Mouse (Mus musculus) spleen, postnatal 14 days (tissue): ENCODE results near the gene Ssc5d.
"Not testable (repeated sequence)": the region's sequence is repeated elsewhere in the genome, so short reads cannot be mapped to it uniquely, and the experiment has no call there.

Experiments
- DNase-seq, 2 experiments: peaks; one replicate each; pipeline ENCODE4 v3.0.0; 2021 to 2022; ENCODE audit warnings: low spot score in 2 of 2

Gene Ssc5d

DNA sequence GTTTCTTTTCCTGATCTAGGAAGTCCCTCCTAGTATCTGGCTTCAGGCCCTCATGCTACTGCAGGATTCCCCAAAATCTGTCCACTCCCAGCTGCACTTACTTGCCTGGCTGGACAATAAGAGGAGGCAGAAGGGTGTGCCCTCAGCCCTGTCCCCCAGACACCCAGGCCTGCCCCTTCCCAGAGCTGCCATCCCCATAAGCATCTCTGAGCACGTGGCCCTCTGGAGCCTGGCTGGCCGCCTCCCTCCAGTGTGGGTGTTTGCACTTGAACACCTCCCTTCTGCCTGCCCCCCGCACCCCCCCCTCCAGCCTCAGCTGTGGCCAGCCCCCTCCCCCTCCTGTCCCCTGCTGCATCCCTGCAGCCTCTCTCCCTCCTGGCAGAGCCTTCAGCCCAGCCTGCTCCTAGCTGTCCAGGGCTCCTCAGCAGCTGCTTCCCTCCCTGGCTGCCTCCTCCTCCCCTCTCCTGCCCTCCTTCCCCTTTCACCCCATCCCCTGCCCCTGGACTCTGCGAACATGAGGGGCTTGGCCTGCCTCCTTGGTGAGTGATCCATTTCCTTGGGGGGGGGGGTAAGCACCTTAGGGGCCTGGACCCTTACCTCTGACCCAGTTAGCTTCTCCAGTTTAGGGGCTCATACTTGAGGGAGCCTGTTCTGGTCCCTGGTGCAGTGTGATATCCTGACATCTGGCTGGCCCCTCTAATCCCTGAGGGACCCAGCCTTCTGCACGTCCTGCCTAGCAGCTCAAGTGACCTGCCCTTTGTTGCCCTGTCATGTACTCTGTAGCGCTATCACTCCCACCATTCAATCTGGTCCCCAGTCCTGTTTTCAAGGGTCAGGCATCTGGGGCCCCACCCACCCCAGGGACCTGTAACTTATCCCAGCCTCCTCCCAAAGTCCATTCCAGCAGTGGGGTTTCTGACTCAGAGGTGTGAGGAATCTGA lies at the start of gene Ssc5d:
TSS of gene Ssc5d (plus strand) at position 345 of the 941 bp plus-strand sequence.
- DNase-seq, result no peak

DNA sequence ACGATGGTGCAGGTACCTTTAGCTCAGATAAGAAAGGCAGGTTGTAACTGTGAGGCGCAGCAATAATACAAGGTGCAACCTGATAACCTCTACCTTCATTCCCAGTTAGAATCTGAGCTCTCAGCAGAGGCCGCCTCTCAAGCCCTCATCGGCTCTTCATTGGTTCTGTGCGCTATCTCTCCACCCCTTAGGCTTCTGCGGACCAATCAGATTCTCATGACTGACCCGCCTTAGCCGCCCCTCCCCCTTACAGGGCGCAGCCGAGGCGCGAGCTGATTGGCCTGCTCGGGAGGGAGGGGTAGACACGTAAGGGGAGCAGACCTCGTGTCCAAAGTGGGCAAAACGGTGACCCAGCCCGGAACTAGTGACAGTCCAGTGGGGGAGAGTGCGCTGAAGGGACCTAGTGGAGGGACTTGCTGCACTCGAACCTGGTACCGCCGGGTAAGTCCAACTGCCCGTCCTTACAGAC lies 48.8 kb upstream of the Ssc5d start, which contains the start of gene Isoc2a:
TSS of gene Isoc2a (plus strand) at position 401 of the 469 bp plus-strand sequence.
- DNase-seq, result peak; percentile 69 to 70

DNA sequence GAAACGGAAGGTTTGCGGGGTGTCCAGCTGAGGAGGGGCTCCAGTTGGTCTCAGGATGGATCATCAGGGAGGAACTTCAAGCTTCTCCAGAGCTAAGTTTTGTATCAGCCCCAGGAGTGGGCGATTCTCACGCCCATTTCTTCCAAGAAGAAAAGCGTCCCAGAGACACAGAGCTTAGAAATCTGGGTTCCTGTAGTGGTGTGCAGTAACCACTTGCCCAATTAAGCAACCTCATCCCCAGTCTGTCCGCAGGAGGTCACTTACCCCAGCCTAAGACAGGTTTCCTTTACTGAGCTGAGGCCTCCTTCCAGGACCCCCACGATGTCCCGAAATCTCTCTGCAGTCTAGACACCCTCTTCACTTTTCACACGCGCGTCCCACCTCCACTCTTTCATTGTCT lies 48.4 kb upstream of the Ssc5d start:
- DNase-seq, result no peak

DNA sequence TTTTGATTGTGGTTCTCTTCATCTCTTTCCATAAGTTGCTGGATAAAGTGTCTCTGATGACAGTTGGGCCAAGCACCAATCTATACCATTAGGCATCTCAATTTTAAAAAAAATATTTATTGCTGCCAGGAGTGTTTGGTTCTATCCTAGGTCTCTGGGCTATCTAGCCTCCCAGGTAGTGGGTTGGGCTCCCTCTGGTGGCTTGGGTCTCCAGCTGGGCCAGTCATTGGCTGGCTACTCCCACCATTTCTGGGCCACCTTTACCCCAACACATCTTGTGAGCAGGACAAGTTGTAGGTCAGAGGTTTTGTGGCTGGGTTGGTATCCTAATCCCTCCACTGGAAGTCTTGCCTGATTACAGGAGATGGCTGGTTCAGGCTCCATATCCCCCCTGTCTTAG lies 47.4 kb upstream of the Ssc5d start:
- DNase-seq, result no peak

DNA sequence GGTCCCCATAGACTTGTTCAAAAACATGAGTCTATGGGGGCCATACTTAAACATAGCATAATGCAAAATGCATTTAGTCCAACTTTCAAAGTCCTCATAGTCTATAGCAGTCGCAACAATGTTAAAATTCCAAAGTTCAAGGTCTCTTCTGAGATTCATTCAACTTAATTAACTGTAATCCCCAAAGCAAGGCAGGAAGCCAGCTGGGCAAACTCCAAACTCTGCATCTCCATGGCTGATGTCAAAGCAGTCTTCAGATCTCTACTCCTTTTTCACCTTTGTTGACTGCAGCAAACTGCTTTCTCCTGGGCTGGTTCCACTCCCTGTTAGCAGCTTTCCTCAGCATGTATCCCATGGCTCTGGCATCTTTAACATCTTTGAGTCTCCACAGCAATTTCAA lies 46.5 kb upstream of the Ssc5d start:
- not testable (repeated sequence) for DNase-seq

DNA sequence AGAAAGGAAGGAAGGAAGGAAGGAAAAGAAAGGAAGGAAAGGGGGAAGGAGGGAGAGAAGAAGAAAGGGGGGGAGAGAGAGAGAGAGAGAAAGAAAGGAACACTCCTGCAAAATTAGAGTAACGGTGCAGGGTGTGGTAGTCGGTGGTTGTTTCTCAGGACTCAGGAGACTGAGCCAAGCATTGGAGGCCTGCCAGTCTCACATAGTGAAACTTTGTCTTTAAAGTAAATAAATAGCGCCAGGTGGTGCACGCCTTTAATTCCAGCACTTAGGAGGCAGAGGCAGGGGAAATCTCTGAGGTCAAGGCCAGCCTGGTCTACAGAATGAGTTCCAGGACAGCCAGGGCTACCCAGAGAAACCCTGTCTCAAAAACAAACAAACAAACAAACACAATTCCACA lies 38.9 kb upstream of the Ssc5d start:
- no peak for DNase-seq

DNA sequence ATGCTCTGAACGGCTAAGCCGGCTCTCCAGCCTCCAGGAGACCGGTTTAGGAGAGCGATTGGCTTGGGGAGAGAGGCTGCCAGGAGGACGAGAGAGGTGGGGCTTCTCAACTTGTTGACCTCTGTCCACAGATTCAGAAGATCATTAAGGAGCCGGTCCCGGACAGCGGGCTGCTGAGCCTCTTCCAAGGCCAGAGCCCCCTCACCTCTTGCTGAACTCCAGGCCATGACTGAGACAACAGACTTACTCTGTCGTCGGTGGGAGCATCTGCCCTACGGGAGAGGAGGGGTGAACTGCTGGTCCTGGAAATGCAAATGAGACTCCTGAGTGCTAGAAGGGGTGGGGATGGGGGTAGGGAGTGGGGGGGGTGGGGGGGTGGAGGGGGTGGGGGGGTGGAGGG lies 30.4 kb upstream of the Ssc5d start:
- DNase-seq, result no peak

DNA sequence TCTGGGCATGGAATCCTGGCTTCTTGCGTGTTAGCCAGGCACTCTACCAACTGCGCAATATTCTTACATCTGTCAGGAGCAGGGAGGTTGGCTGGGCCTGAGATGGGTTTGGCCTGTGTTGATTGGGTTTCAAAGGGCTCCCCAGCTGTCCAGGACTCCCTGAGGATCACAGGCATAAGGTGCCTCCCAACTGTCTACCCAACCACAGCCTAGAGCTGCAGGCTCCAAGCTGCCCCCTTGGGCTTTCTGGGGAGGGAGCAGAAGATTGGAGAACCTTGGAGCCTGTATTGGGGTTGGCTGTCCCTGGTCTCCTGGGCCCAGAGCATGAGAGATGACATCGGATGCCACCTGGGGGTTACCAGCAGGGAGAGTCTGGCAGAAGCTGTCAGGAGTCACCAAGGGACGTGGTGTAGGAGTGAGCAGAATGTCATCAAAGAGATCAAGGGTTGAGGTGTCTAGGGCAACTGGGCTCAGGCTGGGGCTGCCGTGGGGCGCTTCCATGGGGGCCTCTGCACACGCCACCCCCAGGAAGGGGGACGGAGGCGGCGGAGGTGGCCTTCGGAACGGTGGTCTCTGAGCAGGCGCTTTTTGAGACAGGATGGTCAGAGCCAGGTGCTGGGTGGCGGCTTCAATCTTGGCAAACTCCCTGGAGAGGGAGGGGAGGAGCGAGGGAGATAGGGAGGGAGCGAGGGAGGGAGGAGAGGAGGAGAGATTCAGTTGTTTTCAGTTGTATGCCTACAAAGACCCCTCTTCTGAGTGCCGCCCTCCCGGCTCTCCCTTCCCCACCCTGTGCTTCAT lies 26.5 kb upstream of the Ssc5d start:
- DNase-seq, result no peak

DNA sequence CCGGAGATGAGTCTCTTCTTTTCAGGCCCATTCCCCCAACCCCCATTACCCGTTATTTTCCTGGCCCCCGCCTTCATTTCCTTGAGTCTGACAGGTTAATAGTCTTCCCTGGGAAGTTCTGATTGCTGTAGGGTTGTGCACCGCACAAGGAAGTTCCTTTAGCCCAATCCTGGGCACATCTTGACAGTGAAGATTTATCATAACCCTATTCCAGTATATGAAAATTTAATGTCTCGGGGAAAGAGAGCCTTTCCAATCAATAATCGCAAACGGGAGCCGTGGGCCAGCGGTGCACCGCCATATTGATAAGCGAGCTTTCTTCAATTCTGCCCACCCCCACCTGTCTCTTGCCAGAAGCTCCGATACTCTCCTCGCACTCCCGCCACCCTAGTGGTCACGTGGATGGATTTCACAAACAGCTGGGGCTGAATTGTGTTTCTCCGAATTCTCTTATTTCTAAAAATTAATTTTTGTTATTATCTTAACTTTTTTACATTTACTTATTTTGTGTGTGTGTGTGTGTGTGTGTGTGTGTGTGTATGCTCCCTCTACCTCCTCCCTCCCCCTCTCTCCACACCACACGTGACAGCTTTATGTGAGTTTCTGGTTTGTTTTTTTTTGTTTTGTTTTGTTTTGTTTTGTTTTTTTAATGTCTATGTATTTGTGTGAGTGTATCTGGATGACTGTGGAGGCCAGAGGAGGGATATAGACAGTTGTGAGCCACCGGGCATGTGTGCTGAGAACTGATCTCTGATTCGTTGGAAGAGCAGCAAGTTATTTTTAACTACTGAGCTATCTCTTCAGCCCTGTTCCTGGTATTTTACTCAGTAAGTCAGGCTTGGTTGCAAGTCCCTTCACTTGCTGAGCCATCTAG lies 25.7 kb upstream of the Ssc5d start:
- DNase-seq, result no peak

DNA sequence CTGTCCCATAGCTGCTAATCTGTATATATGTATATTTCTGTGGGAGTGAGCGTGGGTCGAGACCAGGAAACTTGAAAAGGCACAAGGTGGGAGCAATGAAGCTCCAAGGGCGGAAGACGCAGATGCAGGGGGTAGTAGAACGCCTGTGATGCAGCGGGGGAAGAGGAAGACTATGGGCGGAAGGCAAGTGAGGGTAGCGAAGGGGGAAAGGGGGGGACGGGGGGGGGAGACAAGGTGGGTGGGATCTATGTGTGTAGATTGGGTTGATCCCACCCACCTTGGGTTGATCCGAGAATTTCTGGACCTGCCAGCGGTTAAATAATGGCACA lies 25.1 kb upstream of the Ssc5d start:
- no peak for DNase-seq

DNA sequence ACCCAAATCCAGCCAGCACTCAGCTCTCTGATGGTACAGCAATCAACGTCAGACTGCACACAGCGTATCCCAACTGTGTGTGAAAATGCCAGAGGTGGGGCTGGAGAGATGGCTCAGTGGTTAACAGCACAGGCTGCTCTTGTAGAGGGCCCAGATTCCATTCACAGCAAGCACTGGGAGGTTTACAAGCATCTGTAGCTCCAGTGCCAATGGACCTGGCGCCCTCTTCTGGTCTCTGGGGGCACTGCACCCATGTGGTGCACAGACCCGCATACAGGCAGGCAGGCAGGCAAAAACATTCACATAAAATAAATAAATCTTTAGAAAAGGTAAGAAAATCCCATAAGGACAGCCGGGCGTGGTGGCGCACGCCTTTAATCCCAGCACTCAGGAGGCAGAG lies 24.4 kb upstream of the Ssc5d start:
- peak in 1 of 2 experiments; percentile 44 for DNase-seq

DNA sequence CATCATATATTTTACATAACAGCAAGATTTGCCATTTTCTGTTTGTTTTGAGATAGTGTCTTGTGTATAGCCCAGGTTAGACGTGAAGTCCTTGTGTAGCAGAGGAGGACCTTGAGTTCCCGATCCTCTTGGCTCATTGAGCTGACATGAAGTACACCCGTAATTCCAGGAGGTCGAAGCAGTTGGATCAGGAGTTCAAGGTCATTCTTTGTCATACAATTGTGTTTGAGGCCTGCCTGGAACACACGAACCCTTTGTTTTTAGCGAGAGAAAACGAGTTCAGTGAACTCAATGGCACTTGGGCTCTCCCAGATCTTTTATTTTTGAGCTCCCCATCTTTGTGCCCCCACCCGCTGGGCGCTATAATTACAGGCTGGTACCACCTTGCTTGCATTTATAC lies 23.2 kb upstream of the Ssc5d start:
- no peak for DNase-seq

DNA sequence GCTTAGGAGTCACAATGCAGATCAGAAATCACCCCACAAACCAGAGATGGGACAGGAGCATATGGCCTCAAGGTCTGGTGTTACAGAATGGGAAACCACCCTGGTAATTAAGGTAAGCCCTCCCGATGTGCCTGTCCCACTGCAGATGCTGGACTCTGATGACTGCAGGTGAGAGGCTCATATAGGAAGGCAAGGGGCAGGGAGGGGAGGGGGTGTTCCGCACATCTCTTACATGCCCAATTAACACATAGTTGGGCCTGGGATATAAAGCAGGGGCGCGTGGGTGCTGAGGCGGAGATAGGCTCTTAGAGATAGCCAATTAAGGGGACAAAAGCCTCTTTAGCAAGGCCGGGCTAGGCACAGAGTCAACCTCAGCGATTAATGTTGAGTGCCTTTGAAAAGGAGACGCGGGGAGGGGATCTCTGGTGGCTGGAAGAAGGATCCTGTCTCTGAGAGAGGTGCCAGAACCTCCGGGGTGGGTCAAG lies 19.1 kb upstream of the Ssc5d start, which contains the start of gene Gm36210:
TSS of gene Gm36210 (minus strand) at position 51 of the 485 bp plus-strand sequence.
- DNase-seq, result no peak

DNA sequence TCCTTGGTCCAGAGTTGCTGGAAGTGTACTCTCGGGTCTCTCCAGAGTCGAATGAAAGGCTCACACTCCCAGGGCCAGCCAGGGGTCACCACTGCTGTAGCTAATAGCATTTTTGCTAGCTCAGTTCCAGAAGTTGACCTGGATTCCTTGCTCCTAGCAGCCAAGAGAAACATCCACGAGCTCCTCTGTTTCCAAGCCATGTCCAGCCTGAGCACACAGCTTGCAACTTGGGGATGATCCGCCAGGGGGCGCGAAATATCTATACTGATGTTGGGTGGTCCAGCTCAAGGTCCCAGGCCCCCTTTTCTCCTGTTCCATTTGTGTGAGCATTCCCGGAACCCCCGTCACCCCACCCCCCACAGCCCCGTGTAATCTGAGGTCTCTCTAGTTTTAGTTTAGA lies 14.0 kb upstream of the Ssc5d start:
- peak in 1 of 2 experiments; percentile 33 for DNase-seq

DNA sequence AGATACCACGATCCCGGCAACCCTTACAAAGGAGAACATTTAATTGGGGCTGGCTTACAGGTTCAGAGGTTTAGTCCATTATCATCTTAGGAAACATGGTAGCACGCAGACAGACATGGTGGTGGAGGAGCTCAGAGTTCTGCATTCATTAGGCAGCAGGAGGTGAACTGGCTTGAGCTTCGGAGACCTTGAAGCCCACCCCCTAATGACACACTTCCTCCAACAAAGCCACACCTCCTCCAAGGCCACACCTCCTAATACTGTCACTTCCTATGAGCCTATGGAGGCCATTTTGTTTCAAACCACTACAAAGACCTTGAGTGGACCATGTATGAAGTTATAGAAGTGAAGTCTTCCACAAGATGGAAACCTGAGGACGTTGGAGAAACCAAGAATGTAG lies 13.3 kb upstream of the Ssc5d start:
- no peak for DNase-seq

DNA sequence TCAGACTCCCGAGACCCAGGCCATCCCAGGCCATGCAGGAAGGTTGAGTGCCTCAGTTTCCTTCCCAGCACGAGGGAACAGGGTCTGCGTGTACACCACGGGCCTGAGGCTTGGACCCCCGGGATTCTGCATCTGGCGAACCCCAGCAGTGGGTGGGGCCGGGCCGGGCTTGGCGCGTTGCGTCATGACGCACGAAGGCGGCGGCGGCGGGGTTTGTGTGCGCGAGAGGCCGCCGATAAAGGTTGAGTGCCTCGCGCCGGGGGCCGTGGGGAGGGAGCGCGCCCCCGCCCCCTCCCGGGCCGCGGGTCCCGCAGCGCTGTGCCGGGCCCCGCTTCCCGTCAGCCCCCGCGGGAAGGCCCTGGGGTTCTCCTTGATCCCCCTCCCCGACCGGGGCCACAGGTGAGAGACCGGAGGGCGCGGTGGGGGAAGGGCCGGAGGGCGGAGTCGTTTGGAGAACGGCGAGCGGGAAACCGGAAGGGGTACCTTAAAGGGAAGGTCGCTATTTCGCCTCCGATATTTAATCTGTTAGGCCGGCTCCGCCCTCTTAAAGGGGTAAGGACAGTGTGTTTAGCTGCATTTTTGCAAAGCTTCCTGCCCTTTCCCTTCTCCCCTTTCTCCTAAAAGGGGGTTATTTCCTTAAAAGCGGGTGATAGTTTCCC lies 10.4 kb upstream of the Ssc5d start, which contains the start of gene Zfp628:
TSS of gene Zfp628 (plus strand) at position 211 of the 659 bp plus-strand sequence.
- DNase-seq, result peak; percentile 84 to 89

DNA sequence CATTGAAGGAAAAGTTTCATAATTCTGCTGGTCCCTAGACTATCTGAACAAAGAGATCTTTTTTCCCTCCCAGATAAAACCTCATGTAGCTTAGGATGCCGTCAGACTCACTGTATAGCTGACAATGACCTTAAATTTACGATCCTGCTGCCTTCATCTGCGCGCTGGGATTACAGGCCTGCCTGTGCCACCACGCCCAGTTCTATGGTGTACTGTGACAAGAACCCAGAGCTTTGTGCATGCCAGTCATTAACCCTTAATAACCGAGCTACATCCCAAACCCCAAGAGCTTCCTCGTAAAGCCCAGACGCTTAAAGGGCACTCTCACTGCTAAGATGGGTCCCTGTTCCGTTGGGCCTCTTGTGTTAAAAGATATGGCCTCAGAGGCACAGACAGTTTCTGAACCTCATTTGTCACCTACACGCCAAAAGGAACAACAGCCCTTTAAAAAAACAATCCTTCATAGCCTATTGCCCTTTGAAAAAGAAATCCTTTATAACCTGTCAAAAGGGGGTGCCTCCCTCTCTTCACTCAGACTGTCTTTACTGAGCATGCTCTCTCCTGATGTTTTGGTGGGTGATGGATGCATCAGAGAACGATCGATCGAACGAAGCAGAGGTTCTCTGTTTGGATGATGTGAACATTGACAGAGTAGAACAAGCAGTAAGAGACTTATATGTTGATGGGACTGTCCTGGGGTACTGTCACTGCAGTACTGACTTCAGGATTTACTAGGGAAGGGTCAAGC lies 9.7 kb upstream of the Ssc5d start:
- no peak for DNase-seq

DNA sequence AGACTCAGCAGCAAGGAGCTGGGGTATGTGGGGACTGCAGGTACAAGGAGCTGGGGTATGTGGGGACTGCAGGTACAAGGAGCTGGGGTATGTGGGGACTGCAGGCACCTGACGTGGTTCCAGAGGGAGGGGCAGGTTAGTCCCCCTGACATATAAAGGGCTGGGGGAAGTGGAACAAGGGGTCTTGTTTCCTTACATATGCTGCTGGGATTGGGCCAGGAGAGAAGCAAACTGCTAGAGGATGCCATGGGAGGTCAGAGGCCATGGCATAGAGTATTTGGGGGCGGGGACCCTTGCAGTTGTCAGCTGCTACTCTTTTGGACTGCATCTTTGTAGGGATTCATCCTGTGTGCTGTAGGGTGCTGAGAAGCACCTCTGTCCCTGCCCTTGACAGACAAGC lies 8.1 kb upstream of the Ssc5d start:
- no peak for DNase-seq

DNA sequence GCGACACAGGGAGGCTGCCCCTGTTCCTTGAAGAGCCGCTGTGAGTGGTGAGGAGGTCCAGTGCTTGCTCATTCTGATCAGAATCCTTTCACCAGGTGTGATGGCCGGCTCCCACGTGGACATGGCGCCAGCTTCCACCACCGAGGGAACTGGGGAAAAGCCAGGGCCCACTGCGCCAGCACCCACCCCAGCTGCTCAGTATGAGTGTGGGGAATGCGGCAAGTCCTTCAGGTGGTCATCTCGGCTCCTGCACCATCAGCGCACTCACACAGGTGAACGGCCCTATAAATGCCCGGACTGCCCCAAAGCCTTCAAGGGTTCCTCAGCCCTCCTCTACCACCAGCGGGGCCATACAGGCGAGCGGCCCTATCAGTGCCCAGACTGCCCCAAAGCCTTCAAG lies 6.9 kb upstream of the Ssc5d start:
- no peak for DNase-seq

DNA sequence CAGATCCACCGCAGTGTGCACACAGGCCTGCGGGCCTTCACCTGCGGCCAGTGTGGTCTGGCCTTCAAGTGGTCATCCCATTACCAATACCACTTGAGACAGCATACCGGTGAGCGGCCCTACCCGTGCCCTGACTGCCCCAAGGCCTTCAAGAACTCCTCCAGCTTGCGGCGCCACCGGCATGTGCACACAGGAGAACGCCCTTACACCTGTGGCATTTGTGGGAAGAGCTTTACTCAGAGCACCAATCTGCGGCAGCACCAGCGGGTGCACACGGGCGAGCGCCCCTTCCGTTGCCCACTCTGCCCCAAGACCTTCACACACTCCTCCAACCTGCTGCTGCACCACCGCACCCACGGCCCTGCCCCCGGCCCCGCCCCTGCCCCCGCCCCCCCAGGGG lies 6.5 kb upstream of the Ssc5d start:
- DNase-seq, result no peak
